Mouse (Mus musculus) spleen, adult 2 months (tissue): ENCODE data around the gene Dip2a.

Experiments used
- CTCF ChIP-seq: fragments of 200-500 bp; IDR thresholded peaks from 2 replicates; pipeline ENCODE4 v1.5.1; 2011; ENCODE audit warnings: mild to moderate bottlenecking, inconsistent platforms; ENCODE audit not compliant: insufficient read depth, insufficient read length, insufficient replicate concordance; ENCODE audit errors: extremely low read depth
- POLR2A ChIP-seq: fragments of 200-500 bp; IDR thresholded peaks from 2 replicates; pipeline ENCODE4 v1.6.1; 2011; ENCODE audit warnings: low read depth, low read length, inconsistent platforms

GRCm38 (mm10) chr10:76306738-76307137, 38.4 kb downstream of the Dip2a start:
- TF ChIP-seq CTCF (no peak), POLR2A (no peak)
